Mouse (Mus musculus): ENCODE data around the gene Tyms. TPM values are rescaled to one million over a fixed set of nuclear protein-coding genes. Genes with fewer than 3 reads are reported as not detected.
"Not testable (repeated sequence)": the region's sequence is repeated elsewhere in the genome, so short reads cannot be mapped to it uniquely, and the experiment has no call there.

Tyms gene
- polyA plus RNA-seq, 1 experiment = 19.3 TPM

GRCm38 (mm10) chr5:30058216-30058731, 15.1 kb downstream of the Tyms start:
- H3K9me3 ChIP-seq = no peaks in the 10 kb centered on the region
- no peaks in the 10 kb centered on the region for H3K4me1 ChIP-seq
- no peak overlapping the region for H3K4me3 ChIP-seq (replicated peaks)
- H3K27me3 ChIP-seq (replicated peaks) = no peaks in the 10 kb centered on the region
- TF ChIP-seq FLI1 (IDR thresholded peaks at IDR 0.05; ENCODE audit: low read length) = no peak
- TF ChIP-seq GATA1 (IDR thresholded peaks at IDR 0.05; ENCODE audit: borderline replicate concordance, low read length) = no peak
- peaks cover 33% of the 10 kb centered on the region for H3K36me3 ChIP-seq (replicated peaks; ENCODE audit: low read length)

- H3K36me3 ChIP-seq (replicated peaks; ENCODE audit: low read length); H3K4me1 ChIP-seq; H3K9me3 ChIP-seq; H3K27me3 ChIP-seq (replicated peaks); H3K4me3 ChIP-seq (replicated peaks): not testable (repeated sequence)
These were observed 33.6 kb downstream of the Tyms start for GRCm38 (mm10) chr5:30039841-30040240.

GRCm38 (mm10) chr5:30039324-30039723, 34.1 kb downstream of the Tyms start:
- H3K9me3 ChIP-seq; H3K4me1 ChIP-seq; H3K4me3 ChIP-seq (replicated peaks); H3K27me3 ChIP-seq (replicated peaks); H3K36me3 ChIP-seq (replicated peaks; ENCODE audit: low read length): not testable (repeated sequence)

GRCm38 (mm10) chr5:30037111-30037510, 36.3 kb downstream of the Tyms start:
- H3K36me3 ChIP-seq (replicated peaks; ENCODE audit: low read length); H3K9me3 ChIP-seq; H3K4me1 ChIP-seq; H3K4me3 ChIP-seq (replicated peaks); H3K27me3 ChIP-seq (replicated peaks): not testable (repeated sequence)

- not testable (repeated sequence) for H3K9me3 ChIP-seq; H3K27me3 ChIP-seq (replicated peaks); H3K4me3 ChIP-seq (replicated peaks); H3K36me3 ChIP-seq (replicated peaks; ENCODE audit: low read length); H3K4me1 ChIP-seq
These were observed 37.6 kb downstream of the Tyms start for GRCm38 (mm10) chr5:30035862-30036261.

- TF ChIP-seq FLI1 (IDR thresholded peaks at IDR 0.05; ENCODE audit: low read length) (no peak), GATA1 (IDR thresholded peaks at IDR 0.05; ENCODE audit: borderline replicate concordance, low read length) (no peak)
- Histone ChIP-seq H3K4me1 (peaks cover 32% of the 10 kb centered on the region), H3K27me3 (replicated peaks) (no peaks in the 10 kb centered on the region), H3K9me3 (no peaks in the 10 kb centered on the region), H3K36me3 (replicated peaks; ENCODE audit: low read length) (peaks cover 15% of the 10 kb centered on the region), H3K4me3 (replicated peaks) (peak overlapping the region; percentile 17)
These were observed 58.8 kb downstream of the Tyms start for GRCm38 (mm10) chr5:30014580-30014979.

GRCm38 (mm10) chr5:30012726-30013503, 60.5 kb downstream of the Tyms start, which contains the start of gene Il6:
TSS of gene Il6 (plus strand) at chr5:30013114.
- no peaks in the 10 kb centered on the region for H3K9me3 ChIP-seq
- peaks cover 40% of the 10 kb centered on the region for H3K4me1 ChIP-seq
- peaks cover 3% of the 10 kb centered on the region for H3K36me3 ChIP-seq (replicated peaks; ENCODE audit: low read length)
- H3K4me3 ChIP-seq (replicated peaks) = peak within 1 kb of the TSS; percentile 84
- TF ChIP-seq FLI1 (IDR thresholded peaks at IDR 0.05; ENCODE audit: low read length) = no peak
- H3K27me3 ChIP-seq (replicated peaks) = no peaks in the 10 kb centered on the region

Other genes starting within 250 kb of the Tyms start
- gene Il6, start 60.5 kb downstream of the Tyms start, polyA plus RNA-seq (2012; ENCODE audit: insufficient read depth, low replicate concordance) = not detected in 2 replicates
- gene Garem2, start 31.5 kb upstream of the Tyms start, polyA plus RNA-seq (2012; ENCODE audit: insufficient read depth, low replicate concordance) = 0.44 and 0.56 TPM in 2 replicates
- gene 3110082J24Rik, start 32.5 kb upstream of the Tyms start, polyA plus RNA-seq (2012; ENCODE audit: insufficient read depth, low replicate concordance) = not detected in 2 replicates
- gene Hadha, start 81.5 kb upstream of the Tyms start, polyA plus RNA-seq (2012; ENCODE audit: insufficient read depth, low replicate concordance) = 31.6 and 38.2 TPM in 2 replicates
- 5.2 and 30.8 TPM in 2 replicates for gene Hadhb, start 81.6 kb upstream of the Tyms start, polyA plus RNA-seq (2012; ENCODE audit: insufficient read depth, low replicate concordance)
- not detected in 2 replicates for gene Adgrf3, start 132.1 kb upstream of the Tyms start, polyA plus RNA-seq (2012; ENCODE audit: insufficient read depth, low replicate concordance)
- 0.96 TPM in 1 of 2 replicates, not detected in the other for gene Selenoi, start 159.0 kb upstream of the Tyms start, polyA plus RNA-seq (2012; ENCODE audit: insufficient read depth, low replicate concordance)
- not detected in 2 replicates for gene Drc1, start 207.8 kb upstream of the Tyms start, polyA plus RNA-seq (2012; ENCODE audit: insufficient read depth, low replicate concordance)

All from megakaryocyte, embryonic 14.5 days (primary cell).